Mouse (Mus musculus) megakaryocyte, embryonic 14.5 days (primary cell): ENCODE results near the gene Crtac1. TPM values are rescaled to one million over a fixed set of nuclear protein-coding genes. Genes with fewer than 3 reads are reported as not detected.

Experiments used
- H3K27me3 ChIP-seq: replicated peaks from 2 replicates; pipeline ENCODE3; 2012; ENCODE audit warnings: inconsistent platforms
- H3K36me3 ChIP-seq: replicated peaks from 2 replicates; pipeline ENCODE3; 2012; ENCODE audit warnings: low read length, inconsistent platforms, mixed read lengths
- H3K4me1 ChIP-seq: 2 replicates; pipeline ENCODE4 v1.6.1; 2012; ENCODE audit warnings: inconsistent platforms
- H3K4me3 ChIP-seq: replicated peaks from 2 replicates; pipeline ENCODE3; 2012; ENCODE audit warnings: moderate library complexity, mild to moderate bottlenecking, inconsistent platforms
- H3K9me3 ChIP-seq: 2 replicates; pipeline ENCODE4 v1.6.1; 2012; ENCODE audit warnings: inconsistent platforms
- FLI1 ChIP-seq: IDR thresholded peaks from 2 replicates; pipeline ENCODE4 v1.6.1; 2012; ENCODE audit warnings: low read length, inconsistent platforms, mixed read lengths
- GATA1 ChIP-seq: IDR thresholded peaks from 3 replicates; pipeline ENCODE4 v1.6.1; 2012; ENCODE audit warnings: mixed read lengths, low read length, inconsistent platforms, borderline replicate concordance
- polyA plus RNA-seq: library from polyadenylated mRNA; stranded (reverse); fragments of >175 nt; gene quantifications from 2 replicates; pipeline ENCODE4 v1.2.3, GENCODE M21; 2012; ENCODE audit warnings: low replicate concordance; ENCODE audit not compliant: insufficient read depth

The Crtac1 gene
- 0.03 TPM in 1 of 2 replicates, not detected in the other for polyA plus RNA-seq

GRCm38 (mm10) chr19:42431485-42432190 is at the start of gene Crtac1:
Gene Crtac1, minus strand, starts transcription at chr19:42431783.
- Histone ChIP-seq H3K9me3 (no peaks in the 10 kb centered on the region), H3K36me3 (no peaks in the 10 kb centered on the region), H3K27me3 (peaks cover 75% of the 10 kb centered on the region), H3K4me1 (peaks cover 12% of the 10 kb centered on the region), H3K4me3 (no peak within 1 kb of the TSS)
- TF ChIP-seq GATA1 (no peak), FLI1 (no peak)

GRCm38 (mm10) chr19:42478303-42478702 is 46.7 kb upstream of the Crtac1 start:
- Histone ChIP-seq H3K27me3 (peaks cover 15% of the 10 kb centered on the region), H3K36me3 (no peaks in the 10 kb centered on the region), H3K4me1 (peaks cover 15% of the 10 kb centered on the region), H3K9me3 (peaks cover 7% of the 10 kb centered on the region), H3K4me3 (peak overlapping the region; percentile 5)
- TF ChIP-seq GATA1 = no peak

DNA sequence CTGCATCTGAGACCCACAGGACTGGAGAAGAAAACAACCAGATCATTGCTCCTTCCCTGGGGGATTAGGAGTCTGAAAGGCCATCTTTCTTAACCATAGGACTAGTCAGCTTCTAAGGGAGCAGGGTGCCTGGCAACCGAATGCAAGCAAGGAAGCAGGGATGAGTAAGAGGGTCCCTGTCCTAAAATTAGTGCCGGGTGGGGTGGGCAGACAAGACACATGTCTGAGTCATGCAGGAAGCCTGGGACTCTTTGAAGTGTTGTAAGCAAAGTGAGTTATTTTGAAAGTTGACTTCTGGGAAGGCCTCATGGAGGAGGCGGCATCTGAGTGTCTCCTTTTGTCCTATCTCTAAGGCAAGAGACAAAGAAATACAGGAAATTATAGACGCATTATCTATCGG is 46.2 kb upstream of the Crtac1 start:
- H3K9me3 ChIP-seq = peaks cover 7% of the 10 kb centered on the region
- TF ChIP-seq GATA1 (no peak), FLI1 (no peak)
- peaks cover 10% of the 10 kb centered on the region for H3K27me3 ChIP-seq
- H3K4me3 ChIP-seq = no peak overlapping the region
- no peaks in the 10 kb centered on the region for H3K36me3 ChIP-seq
- peaks cover 15% of the 10 kb centered on the region for H3K4me1 ChIP-seq

DNA sequence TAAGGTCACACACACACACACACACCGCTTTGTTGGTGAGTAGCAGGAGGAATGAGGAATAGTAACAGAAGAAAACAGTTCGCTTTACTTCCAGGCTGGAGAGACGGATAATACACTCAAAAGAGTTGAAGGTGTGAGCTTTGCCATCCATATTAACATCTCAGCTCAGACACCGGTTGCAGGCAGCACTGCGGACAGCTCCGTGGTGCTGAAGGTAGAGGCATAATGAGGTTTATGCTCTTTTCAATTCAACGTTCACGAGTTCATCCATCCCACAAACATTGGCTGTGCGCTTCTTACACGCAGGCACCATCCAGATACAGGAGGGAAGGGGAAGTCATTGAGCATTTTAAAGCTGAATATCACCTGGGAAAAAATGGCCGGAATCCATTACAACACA is 41.2 kb upstream of the Crtac1 start:
- H3K4me1 ChIP-seq = peaks cover 6% of the 10 kb centered on the region
- no peak overlapping the region for H3K4me3 ChIP-seq
- TF ChIP-seq GATA1 (no peak), FLI1 (no peak)
- H3K27me3 ChIP-seq = no peaks in the 10 kb centered on the region
- H3K36me3 ChIP-seq = no peaks in the 10 kb centered on the region
- no peaks in the 10 kb centered on the region for H3K9me3 ChIP-seq

GRCm38 (mm10) chr19:42471571-42471970 is 40.0 kb upstream of the Crtac1 start:
- Histone ChIP-seq H3K4me3 (no peak overlapping the region), H3K9me3 (no peaks in the 10 kb centered on the region), H3K27me3 (no peaks in the 10 kb centered on the region), H3K36me3 (no peaks in the 10 kb centered on the region), H3K4me1 (no peaks in the 10 kb centered on the region)
- TF ChIP-seq GATA1 = no peak
- TF ChIP-seq FLI1 = no peak

GRCm38 (mm10) chr19:42461851-42462250 is 30.3 kb upstream of the Crtac1 start:
- Histone ChIP-seq H3K36me3 (no peaks in the 10 kb centered on the region), H3K9me3 (no peaks in the 10 kb centered on the region), H3K4me1 (no peaks in the 10 kb centered on the region), H3K27me3 (peaks cover 27% of the 10 kb centered on the region), H3K4me3 (no peak overlapping the region)
- TF ChIP-seq GATA1 = no peak
- TF ChIP-seq FLI1 = no peak

GRCm38 (mm10) chr19:42461353-42461752 is 29.8 kb upstream of the Crtac1 start:
- Histone ChIP-seq H3K9me3 (no peaks in the 10 kb centered on the region), H3K4me1 (no peaks in the 10 kb centered on the region), H3K4me3 (no peak overlapping the region), H3K27me3 (peaks cover 29% of the 10 kb centered on the region), H3K36me3 (no peaks in the 10 kb centered on the region)
- TF ChIP-seq GATA1 (no peak), FLI1 (no peak)

GRCm38 (mm10) chr19:42459512-42459911 is 27.9 kb upstream of the Crtac1 start:
- peaks cover 34% of the 10 kb centered on the region for H3K27me3 ChIP-seq
- H3K4me3 ChIP-seq = no peak overlapping the region
- TF ChIP-seq GATA1 (no peak), FLI1 (no peak)
- H3K36me3 ChIP-seq = no peaks in the 10 kb centered on the region
- H3K9me3 ChIP-seq = no peaks in the 10 kb centered on the region
- H3K4me1 ChIP-seq = no peaks in the 10 kb centered on the region

DNA sequence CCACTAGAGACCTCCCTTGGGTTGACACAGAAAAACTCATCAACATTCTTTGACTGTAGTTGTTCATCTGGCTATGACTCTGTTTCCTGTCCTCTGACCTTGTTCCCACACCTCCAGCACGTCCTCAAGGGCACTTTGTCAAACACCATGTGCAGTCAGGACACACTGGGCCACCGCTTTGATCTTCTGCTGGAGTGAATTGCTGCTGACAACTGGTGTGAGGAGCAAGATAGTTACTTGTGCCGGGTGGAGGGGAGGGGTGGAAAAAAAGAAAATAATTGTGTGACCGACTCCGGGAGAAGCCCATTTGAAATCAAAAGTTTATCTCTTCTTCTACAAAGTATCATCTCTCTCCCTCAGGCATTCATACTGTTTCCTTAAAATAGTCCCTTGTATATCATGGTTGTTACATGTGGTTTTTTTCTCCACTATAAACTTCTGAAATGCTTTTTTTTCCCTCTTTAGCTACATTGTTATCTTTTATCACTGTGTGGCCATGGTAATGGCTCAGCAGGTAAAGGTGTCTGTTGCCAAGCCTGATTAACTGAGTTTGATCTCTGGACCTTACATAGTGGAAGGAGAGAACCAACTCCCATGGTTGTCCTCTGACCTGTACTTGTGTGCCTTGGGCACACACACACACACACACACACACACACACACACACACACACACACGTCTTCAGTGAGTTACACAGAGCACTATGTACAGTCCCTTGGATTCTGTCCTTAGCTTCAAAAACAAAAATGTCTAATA is 23.1 kb upstream of the Crtac1 start:
- Histone ChIP-seq H3K27me3 (peaks cover 37% of the 10 kb centered on the region), H3K4me1 (no peaks in the 10 kb centered on the region), H3K9me3 (no peaks in the 10 kb centered on the region), H3K36me3 (no peaks in the 10 kb centered on the region), H3K4me3 (no peak overlapping the region)
- TF ChIP-seq FLI1 = no peak
- no peak for TF ChIP-seq GATA1

- Histone ChIP-seq H3K4me3 (no peak overlapping the region), H3K27me3 (peaks cover 37% of the 10 kb centered on the region), H3K36me3 (no peaks in the 10 kb centered on the region), H3K9me3 (no peaks in the 10 kb centered on the region), H3K4me1 (no peaks in the 10 kb centered on the region)
- TF ChIP-seq GATA1 (no peak), FLI1 (no peak)
Measured at GRCm38 (mm10) chr19:42454006-42454405, 22.4 kb upstream of the Crtac1 start.
